ENCODE assay signal across 11 mouse cellular contexts in genomic region chrX:167329098-167329497, GRCm38 (mm10). TPM values are rescaled to one million over a fixed set of nuclear protein-coding genes. Genes with fewer than 3 reads are reported as not detected.
DNase-seq lines count a peak whose midpoint lies in the region; ATAC-seq lines count a peak whose summit lies in the region.
"Had no signal": no experiment of that assay in that cellular context is flagged by ENCODE, and none has a peak within 500 bp of the region (broad histone marks: within the 10 kb centered on the region; RNA-seq: fewer than 3 reads in every experiment).

No protein-coding gene starts in this region.

- intact Hi-C loops in heart, postnatal 14 days (cut with DNase I) = no loop called here

- peak; percentile 2 for DNase-seq in gastrocnemius, postnatal 10 days
- no peak for DNase-seq in gastrocnemius, adult 8-10 months (ENCODE audit: low spot score in 2 of 2)
- peak; percentile 10 for DNase-seq in lung, postnatal 36 days
- no peak for DNase-seq in lung, postnatal 25 days (ENCODE audit: low spot score)
- DNase-seq in heart, postnatal 14 days = peak; percentile 3 to 12
- DNase-seq in right cerebral cortex, postnatal 14 days = peak; percentile 21
- no peak for DNase-seq in natural killer cell, adult 2 months (ENCODE audit: low spot score in 2 of 2)
- DNase-seq: thymus, adult 2 months had no signal

- ATAC-seq in cerebellum, adult (ENCODE audit: insufficient number of reproducible peaks, low FRiP score, low TSS enrichment) = no peak
- ATAC-seq: activated CD4-positive, CD25-positive, alpha-beta regulatory T cell, adult 4 months; inflammation-experienced regulatory T-cells, adult 6 months had no signal

RNA-seq across cellular contexts. Expression of gene Tlr7, which starts 1.3 kb away (rescaled TPM):
- 1 to 10 TPM; 1.1 to 2.9 TPM for total RNA-seq in gastrocnemius, postnatal 10 days (2021)
- total RNA-seq in gastrocnemius, adult 8-10 months (2022) = under 1 TPM; 0.27 to 0.92 (median 0.56) TPM
- 1 to 10 TPM; 2.0 to 2.2 TPM for total RNA-seq in heart, postnatal 14 days (2021)

RNA-seq across cellular contexts. Expression of gene Prps2, which starts 53.5 kb away (rescaled TPM):
- total RNA-seq in gastrocnemius, postnatal 10 days (2021) = 1 to 10 TPM; 3.8 to 7.2 TPM
- total RNA-seq in gastrocnemius, adult 8-10 months (2022) = 1 to 10 TPM; 1.1 to 1.6 (median 1.1) TPM
- 10 to 100 TPM; 11.2 to 12.8 TPM for total RNA-seq in heart, postnatal 14 days (2021)

Comparison
In these comparisons a context has a peak if more than half of its experiments do, and no peak if none do; other contexts are left out.
1. DNase-seq: peak in gastrocnemius, postnatal 10 days (single experiment), lung, postnatal 36 days (single experiment), heart, postnatal 14 days (2 of 2) and right cerebral cortex, postnatal 14 days (single experiment); none in gastrocnemius, adult 8-10 months (0 of 2), lung, postnatal 25 days (single experiment) and natural killer cell, adult 2 months (0 of 2).